Mouse (Mus musculus): ENCODE measurements around the gene Fxyd3.

- TF ChIP-seq CTCF (IDR thresholded peaks at IDR 0.05; ENCODE audit: extremely low read depth, insufficient read depth, low read length) (no peak), POLR2A (IDR thresholded peaks at IDR 0.05; ENCODE audit: extremely low read depth, insufficient read depth, low read length) (no peak)
These were observed 13.4 kb downstream of the Fxyd3 start for GRCm38 (mm10) chr7:31063074-31063560.

All from cortical plate, adult 2 months (tissue).